Mouse (Mus musculus): ENCODE data around the gene Pgm3. TPM values are rescaled to one million over a fixed set of nuclear protein-coding genes. Genes with fewer than 3 reads are reported as not detected.

The Pgm3 gene
- polyA plus RNA-seq, 2 experiments from 2014 or later = 17.3 to 18.7 TPM

GRCm38 (mm10) chr9:86569314-86569910, 2.2 kb downstream of the Pgm3 start:
- no peak for ATAC-seq

GRCm38 (mm10) chr9:86560543-86560942, 11.1 kb downstream of the Pgm3 start:
- no peak for ATAC-seq

- no peak for ATAC-seq
Measured at GRCm38 (mm10) chr9:86554641-86555040, 17.0 kb downstream of the Pgm3 start.

- ATAC-seq = no peak
Measured at GRCm38 (mm10) chr9:86553886-86554285, 17.8 kb downstream of the Pgm3 start.

GRCm38 (mm10) chr9:86550717-86551116, 20.9 kb downstream of the Pgm3 start:
- no peak for ATAC-seq

GRCm38 (mm10) chr9:86549637-86550162, 21.9 kb downstream of the Pgm3 start:
- ATAC-seq = no peak

GRCm38 (mm10) chr9:86544559-86544958, 27.1 kb downstream of the Pgm3 start:
- ATAC-seq = no peak

GRCm38 (mm10) chr9:86543451-86543850, 28.2 kb downstream of the Pgm3 start:
- no peak for ATAC-seq

GRCm38 (mm10) chr9:86534071-86534470, 37.6 kb downstream of the Pgm3 start:
- ATAC-seq = no peak

- ATAC-seq = no peak
Measured at GRCm38 (mm10) chr9:86525600-86525999, 46.0 kb downstream of the Pgm3 start.

- no peak for ATAC-seq
Measured at GRCm38 (mm10) chr9:86522335-86522734, 49.3 kb downstream of the Pgm3 start.

- ATAC-seq = no peak
Measured at GRCm38 (mm10) chr9:86514798-86515197, 56.8 kb downstream of the Pgm3 start.

GRCm38 (mm10) chr9:86514390-86514789, 57.3 kb downstream of the Pgm3 start:
- ATAC-seq = no peak

- ATAC-seq = no peak
Measured at GRCm38 (mm10) chr9:86513733-86514132, 57.9 kb downstream of the Pgm3 start.

GRCm38 (mm10) chr9:86507437-86507836, 64.2 kb downstream of the Pgm3 start:
- ATAC-seq = no peak

Other genes starting within 250 kb of the Pgm3 start
- gene Ube2cbp, start 106.9 kb downstream of the Pgm3 start, polyA plus RNA-seq (2017; shearing (Covaris generic)) = 1 to 10 TPM; 2.3 to 3.4 TPM
- gene Dop1a, start 104.7 kb downstream of the Pgm3 start, polyA plus RNA-seq (2017; shearing (Covaris generic)) = 10 to 100 TPM; 20.3 to 31.1 TPM
- 1 to 10 TPM; 4.8 to 5.0 TPM for gene Rwdd2a, start 149 bp upstream of the Pgm3 start, polyA plus RNA-seq (2017; shearing (Covaris generic))
- gene Me1, start 124.1 kb upstream of the Pgm3 start, polyA plus RNA-seq (2017; shearing (Covaris generic)) = not detected
- not detected for gene Prss35, start 171.8 kb upstream of the Pgm3 start, polyA plus RNA-seq (2017; shearing (Covaris generic))